Mouse (Mus musculus) yolk sac, embryonic 10.5 days (tissue): ENCODE results near the gene Rab9.

ENCODE experiments used
- DNase-seq: peaks from one replicate; pipeline ENCODE4 v3.0.0-alpha.2; 2017; ENCODE audit warnings: low spot score

The Rab9 gene

GRCm38 (mm10) chrX:166479365-166479983 lies at the start of gene Rab9:
TSS of gene Rab9 (minus strand) at chrX:166479867.
- DNase-seq: peak; percentile 96

- DNase-seq: no peak
These were observed 48.5 kb upstream of the Rab9 start for GRCm38 (mm10) chrX:166528126-166528525.

DNA sequence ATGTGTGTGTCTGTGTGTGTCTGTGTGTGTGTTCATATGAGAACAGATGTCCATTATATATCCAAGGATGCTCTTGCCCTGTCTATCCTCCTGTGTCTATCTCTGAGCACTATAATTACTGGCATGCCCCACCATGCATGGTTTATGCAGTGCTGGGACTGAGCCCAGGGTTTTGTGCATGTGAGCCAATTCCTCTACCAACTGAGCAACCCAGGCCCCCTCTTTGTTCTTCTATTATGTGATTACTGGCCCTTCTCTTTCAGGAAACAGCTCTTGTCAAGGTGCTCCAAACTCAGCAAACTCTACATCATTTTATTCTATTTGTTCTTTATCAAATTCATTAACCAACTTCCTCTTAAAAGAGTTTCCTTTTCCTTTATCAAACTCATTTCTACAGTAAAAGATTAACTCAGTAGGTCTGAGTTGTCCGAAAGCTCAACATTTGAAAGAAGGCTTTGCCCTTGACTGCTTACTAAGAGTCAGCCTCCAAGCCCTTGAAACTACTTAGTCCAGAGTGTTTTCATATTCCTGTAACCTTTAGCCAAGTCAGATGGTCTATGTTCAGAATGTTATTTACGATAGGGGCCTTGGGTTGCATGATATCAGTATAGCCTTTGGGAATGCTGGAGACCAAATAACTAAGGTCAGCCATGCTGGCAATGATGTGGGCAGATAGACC lies 46.1 kb upstream of the Rab9 start:
- no peak for DNase-seq

DNA sequence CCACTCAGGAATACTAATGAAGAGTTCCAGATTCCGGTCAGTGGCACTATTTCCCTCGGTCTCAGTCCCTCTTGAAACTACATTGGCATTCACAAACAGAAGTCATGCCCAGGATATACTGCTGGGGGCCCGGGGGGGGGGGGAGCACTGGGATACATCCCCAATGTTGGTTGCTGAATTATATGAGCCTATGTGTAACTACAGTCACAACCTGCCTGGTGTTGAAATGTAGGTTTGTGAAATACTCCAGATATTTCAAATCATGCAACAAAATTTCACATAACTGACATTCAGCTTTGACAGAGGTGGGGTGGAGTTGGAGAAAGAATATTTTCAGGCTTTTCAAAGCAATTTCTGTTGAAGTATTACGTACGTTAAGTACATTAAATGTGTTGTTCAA lies 41.1 kb upstream of the Rab9 start:
- no peak for DNase-seq

- DNase-seq: no peak
These were observed 38.7 kb upstream of the Rab9 start, which contains the start of gene Tceanc for GRCm38 (mm10) chrX:166518345-166518744. TSS of gene Tceanc (minus strand) at chrX:166518567.

- DNase-seq: no peak
These were observed 37.0 kb upstream of the Rab9 start for GRCm38 (mm10) chrX:166516631-166517030.

DNA sequence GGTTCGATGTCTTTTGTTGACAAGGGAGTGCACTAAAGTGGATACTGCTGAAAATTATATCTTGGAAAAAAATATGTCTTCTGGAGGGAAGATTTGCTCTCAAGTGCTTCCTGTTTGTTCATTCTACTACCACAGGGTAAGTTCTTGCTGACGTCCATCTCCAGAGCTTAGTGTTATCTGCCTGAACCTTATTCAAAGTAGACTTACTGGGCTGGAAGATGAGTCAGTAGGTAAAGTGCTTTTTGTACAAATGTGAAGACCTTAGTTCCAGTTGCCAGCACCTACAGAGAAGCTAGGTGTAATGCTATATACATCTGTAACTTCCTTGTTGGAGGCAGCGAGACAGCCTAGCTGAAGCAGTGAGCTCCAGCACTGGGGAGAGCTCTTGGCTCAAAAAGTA lies 36.3 kb upstream of the Rab9 start:
- no peak for DNase-seq

GRCm38 (mm10) chrX:166514035-166514434 lies 34.4 kb upstream of the Rab9 start:
- DNase-seq: peak; percentile 45

GRCm38 (mm10) chrX:166512071-166512470 lies 32.4 kb upstream of the Rab9 start:
- DNase-seq: no peak

- DNase-seq: no peak
These were observed 31.4 kb upstream of the Rab9 start for GRCm38 (mm10) chrX:166511107-166511506.

GRCm38 (mm10) chrX:166509761-166510738 lies 30.4 kb upstream of the Rab9 start:
- DNase-seq: peak; percentile 90

DNA sequence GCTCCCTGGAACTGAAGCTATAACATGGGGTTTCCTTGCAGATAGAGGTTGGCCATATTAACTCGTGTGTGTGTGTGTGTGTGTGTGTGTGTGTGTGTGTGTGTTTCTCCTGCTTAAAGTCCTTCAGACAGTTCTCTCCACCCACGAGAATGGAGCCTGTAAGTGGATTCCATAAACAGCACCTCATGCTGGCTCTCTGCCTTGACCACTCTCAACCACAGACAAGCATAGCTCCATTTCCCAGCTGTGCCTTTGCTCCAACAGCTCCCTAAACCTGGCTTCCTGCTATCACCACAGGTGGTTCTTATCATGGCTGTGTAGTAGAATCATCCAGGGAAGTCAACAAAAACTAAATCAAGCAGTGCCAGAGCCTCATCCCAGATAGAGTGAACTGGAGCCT lies 24.8 kb upstream of the Rab9 start:
- no peak for DNase-seq

DNA sequence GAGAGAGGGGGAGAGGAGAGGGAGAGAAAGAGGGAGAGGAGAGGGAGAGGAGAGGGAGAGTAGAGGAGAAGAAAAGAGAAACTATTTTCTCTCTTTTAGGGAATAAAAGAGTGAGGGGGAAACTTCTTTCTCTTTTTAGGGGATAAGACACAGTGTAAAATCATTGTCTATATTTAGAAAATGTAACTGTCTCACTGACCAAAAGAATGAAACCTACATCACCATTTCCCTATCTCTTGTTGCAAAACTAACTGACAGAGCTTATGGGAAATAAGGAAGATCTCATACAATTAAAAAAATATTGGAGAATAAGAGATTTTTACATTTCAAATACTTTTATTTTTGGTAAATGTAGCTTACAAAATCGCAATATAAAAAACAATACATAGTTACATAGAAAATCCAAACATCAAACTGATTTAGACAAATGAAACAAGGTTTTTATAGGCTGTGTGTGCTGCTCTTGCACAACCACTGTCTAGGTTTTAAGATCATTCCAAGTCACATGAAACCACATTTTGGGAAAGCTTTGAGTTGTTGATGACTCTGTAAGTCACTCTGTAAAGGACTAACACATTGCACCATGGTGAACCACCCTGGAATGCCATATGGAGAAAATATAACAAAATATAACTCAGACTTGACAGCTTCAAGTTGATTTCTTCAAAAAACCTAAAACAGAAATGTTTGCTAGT lies 20.0 kb upstream of the Rab9 start:
- no peak for DNase-seq

DNA sequence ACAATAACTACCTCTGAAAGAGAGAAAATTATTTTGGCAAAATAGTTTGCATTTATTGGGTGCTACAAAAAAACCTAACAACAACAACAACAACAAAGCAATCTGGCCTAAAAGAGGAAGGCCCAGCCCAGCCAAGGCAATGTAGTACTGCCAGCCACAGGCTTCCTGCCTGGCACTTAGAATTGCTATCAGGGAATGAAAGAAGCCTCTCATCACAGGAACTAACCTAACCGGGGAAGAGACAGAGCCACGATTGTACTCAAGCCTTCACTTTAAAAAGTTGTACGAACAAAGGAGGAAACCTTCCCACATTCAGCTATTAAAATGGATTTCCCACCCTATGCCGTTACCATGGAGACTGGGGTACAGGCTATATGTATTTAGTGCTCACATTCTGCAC lies 18.1 kb upstream of the Rab9 start:
- no peak for DNase-seq

DNA sequence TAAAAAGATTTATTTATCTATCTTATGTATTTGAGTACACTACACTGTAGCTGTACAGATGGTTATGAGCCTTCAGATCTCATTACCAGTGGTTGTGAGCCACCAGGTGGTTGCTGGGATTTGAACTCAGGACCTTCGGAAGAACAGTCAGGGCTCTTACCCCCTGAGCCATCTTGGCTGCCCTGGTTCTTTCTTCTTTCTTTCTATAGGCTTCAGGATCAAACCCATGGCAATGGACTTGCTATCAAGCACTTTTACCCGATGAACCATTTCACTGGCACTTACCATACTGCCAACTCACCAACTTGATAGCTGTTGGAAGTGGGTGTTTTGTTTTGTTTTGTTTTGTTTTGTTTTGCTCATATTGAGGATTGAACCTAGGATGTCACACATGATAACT lies 15.4 kb upstream of the Rab9 start:
- no peak for DNase-seq

DNA sequence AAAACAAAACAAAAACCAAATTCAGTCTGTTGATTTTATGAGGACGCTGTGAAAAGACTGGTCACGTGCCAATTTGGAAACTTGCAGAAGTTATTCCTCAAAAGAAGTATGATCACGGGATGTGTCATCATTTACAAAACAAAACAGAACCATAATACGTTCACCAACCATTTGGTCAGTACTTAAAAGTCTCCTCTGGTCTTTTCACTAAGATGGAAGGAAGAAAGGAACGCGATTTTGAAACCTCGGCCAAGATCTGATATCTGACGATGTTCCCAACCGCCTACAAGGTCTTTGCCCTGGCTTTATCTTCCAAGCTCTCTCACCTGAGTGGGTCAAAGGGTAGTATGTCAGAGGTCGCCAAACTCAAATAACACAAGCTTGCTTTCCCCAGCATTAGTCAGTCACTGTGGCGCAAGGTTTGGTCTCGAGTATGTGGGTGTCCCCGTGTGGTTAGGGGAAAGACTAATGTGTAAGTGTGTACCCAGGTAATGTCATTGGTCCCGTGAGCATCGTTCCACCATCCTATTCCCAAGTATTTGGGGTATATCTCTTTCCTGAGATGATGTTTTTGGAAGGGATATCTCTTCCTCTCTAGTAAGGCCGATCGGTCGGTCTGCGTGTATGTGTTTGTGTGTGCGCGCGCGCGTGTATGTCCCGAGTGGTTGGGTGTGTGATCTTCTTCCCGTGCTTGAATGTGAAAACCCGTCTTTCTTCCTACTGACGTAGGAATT lies 869 bp downstream of the Rab9 start:
- peak; percentile 71 for DNase-seq

DNA sequence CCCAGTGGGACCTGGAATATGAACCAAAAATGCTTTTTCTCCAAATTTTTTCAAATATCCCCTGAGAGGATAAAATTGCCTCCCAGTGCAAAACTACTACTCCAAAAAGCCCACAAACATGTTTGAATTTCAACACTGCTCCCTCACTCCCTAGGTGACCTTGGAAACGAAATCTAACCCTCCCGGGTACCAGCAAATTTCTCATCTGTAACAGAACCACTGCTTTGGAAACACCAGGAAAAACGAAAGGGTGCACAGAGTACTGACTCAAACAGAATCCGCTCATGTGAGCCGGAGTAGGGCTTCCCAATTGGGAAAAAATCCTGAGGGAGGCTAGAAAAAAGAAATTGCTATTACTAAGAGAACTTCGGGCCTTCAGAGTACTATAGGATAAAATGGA lies 2.3 kb downstream of the Rab9 start:
- DNase-seq: no peak

DNA sequence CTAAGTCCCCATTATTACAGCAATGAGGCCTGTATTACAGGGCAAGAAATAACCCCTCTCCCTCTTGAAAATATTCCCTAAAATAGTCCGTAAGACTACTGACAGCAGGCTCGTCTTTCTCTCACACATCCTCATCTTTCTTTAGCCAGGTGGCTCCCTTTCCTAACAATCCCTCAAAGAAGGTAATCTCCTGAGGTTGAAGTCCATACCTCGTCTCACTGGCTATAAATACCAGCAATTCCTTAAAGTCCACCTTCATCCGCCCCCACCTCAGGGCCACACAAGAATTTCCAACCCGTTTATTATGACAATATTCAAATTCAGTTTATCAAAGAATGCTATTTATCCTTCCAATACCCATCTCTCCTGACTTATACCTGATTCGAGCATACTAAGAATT lies 7.1 kb downstream of the Rab9 start:
- peak; percentile 13 for DNase-seq

DNA sequence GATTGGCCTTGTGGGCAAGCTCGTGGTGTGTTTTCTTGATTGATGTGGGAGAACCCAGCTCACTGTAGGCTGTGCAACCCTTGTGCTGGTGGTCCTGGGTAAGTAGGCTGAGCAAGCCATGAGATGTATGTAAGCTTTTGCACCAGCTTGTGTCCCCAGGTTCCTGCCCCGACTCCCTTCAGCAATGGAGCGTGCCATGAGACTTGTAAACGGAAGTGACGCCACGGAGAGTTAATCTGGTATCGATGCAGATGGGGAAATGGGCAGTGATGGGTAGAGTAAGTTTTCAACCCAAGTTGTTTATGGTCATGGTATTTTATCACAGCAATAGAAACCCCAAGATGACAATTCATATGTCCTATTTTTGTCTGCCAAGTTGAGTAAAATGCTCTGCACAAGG lies 11.3 kb downstream of the Rab9 start:
- no peak for DNase-seq

- no peak for DNase-seq
These were observed 24.1 kb downstream of the Rab9 start for GRCm38 (mm10) chrX:166455525-166455924.

DNA sequence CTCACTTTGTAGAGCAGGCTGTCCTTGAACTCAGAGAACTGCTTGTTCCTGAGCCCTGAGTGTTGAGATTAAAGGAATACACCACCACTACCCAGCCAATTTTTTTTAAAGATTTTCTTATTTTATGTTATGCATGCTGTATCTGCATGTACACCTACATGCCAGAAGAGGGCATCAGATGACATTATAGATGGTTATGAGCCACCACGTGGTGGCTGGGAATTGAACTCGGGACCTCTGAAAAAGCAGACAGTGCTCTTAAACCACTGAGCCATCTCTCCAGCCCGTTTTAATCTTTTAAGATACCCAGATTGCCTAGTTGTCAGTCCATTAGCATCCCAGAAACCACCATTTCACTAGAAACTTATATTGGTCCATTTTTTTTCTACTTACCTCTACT lies 25.3 kb downstream of the Rab9 start:
- DNase-seq: no peak
